Comparison of ENCODE assay signal across 12 mouse cellular contexts in the genomic region with DNA sequence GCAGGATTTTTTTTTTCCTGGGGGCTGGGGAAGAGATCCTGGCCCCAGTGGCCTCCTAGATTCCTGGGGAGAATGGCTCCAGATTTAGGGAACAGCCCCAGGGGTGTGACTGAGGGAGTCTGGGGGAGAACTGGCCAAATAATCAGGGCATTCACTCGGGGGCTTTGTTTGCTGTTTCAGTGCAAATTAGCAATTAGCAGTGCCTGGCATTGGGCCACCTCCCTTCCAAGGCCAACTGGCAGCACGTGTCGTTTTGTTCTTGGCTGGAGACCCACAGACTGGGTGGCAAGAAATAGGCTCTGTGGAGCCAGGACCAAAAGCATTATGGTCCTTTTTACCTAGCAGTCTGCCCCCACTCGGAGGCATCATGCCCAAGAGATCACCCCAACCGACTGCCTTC. TPM values are rescaled to one million over a fixed set of nuclear protein-coding genes. Genes with fewer than 3 reads are reported as not detected.
DNase-seq lines count a peak whose midpoint lies in the region; ATAC-seq and TF ChIP-seq lines count a peak whose summit lies in the region.
"Had no signal": no experiment of that assay in that cellular context is flagged by ENCODE, and none has a peak within 500 bp of the region (broad histone marks: within the 10 kb centered on the region; RNA-seq: fewer than 3 reads in every experiment).

No protein-coding gene starts in this region.

- no peak for TF ChIP-seq CTCF in lung, adult 2 months (IDR thresholded peaks at IDR 0.05; ENCODE audit: insufficient read depth, low read length)

- H3K27me3 ChIP-seq in forebrain, embryonic 16.5 days (replicated peaks; ENCODE audit: control insufficient read depth, insufficient read depth, low read length), result peaks cover 62% of the 10 kb centered on the region
- H3K27me3 ChIP-seq in heart, embryonic 11.5 days (ENCODE audit: control insufficient read depth, insufficient read depth, low read length), result no peaks in the 10 kb centered on the region
- H3K27me3 ChIP-seq in intestine, embryonic 16.5 days (replicated peaks; ENCODE audit: control insufficient read depth, insufficient read depth, low read length), result no peaks in the 10 kb centered on the region
- H3K27me3 ChIP-seq: liver, embryonic 15.5 days; stomach, embryonic 15.5 days had no signal

- no peak overlapping the region for H3K9ac ChIP-seq in forebrain, embryonic 16.5 days (replicated peaks; ENCODE audit: low read depth, low read length)
- no peak overlapping the region for H3K9ac ChIP-seq in heart, embryonic 11.5 days (ENCODE audit: low read depth, low read length)
- no peak overlapping the region for H3K9ac ChIP-seq in intestine, embryonic 16.5 days (ENCODE audit: low read depth, low read length)
- H3K9ac ChIP-seq: liver, embryonic 15.5 days; stomach, embryonic 15.5 days had no signal

- peak; percentile 92 for ATAC-seq in forebrain, embryonic 16.5 days
- no peak for ATAC-seq in heart, embryonic 11.5 days (replicated peaks; ENCODE audit: insufficient number of reproducible peaks, low FRiP score, low TSS enrichment)
- no peak for ATAC-seq in intestine, embryonic 16.5 days

- no peak overlapping the region for H3K4me3 ChIP-seq in lung, adult 2 months (replicated peaks; ENCODE audit: extremely low read depth, low read depth, low read length)
- no peak overlapping the region for H3K4me3 ChIP-seq in forebrain, embryonic 16.5 days (replicated peaks; ENCODE audit: low read length)
- H3K4me3 ChIP-seq in heart, embryonic 11.5 days (ENCODE audit: low read depth, low read length), result no peak overlapping the region
- no peak overlapping the region for H3K4me3 ChIP-seq in intestine, embryonic 16.5 days (ENCODE audit: low read length)
- H3K4me3 ChIP-seq: erythroblast, embryonic 14.5 days; liver, embryonic 15.5 days; stomach, embryonic 15.5 days had no signal

- 9% methylated on average over 5 of the region's 5 CpGs for WGBS in lung, adult 2 months
- WGBS in forebrain, embryonic 16.5 days, result 2% methylated on average over 5 of the region's 5 CpGs
- 18% methylated on average over 5 of the region's 5 CpGs for WGBS in heart, embryonic 11.5 days (ENCODE audit: insufficient replicate concordance)
- WGBS in intestine, embryonic 16.5 days, result 17% methylated on average over 5 of the region's 5 CpGs

- H3K27ac ChIP-seq in forebrain, embryonic 16.5 days (ENCODE audit: low read length), result 0 out of 2 replicates have a peak overlapping the region, but pooled peaks have one; percentile 17
- H3K27ac ChIP-seq in heart, embryonic 11.5 days (ENCODE audit: low read depth, low read length), result no peak overlapping the region
- H3K27ac ChIP-seq in intestine, embryonic 16.5 days (ENCODE audit: low read length), result no peak overlapping the region
- H3K27ac ChIP-seq: liver, embryonic 15.5 days; stomach, embryonic 15.5 days had no signal

- no peak overlapping the region for H3K4me2 ChIP-seq in forebrain, embryonic 16.5 days (ENCODE audit: low read length)
- no peak overlapping the region for H3K4me2 ChIP-seq in heart, embryonic 11.5 days
- no peak overlapping the region for H3K4me2 ChIP-seq in intestine, embryonic 16.5 days (ENCODE audit: low read depth, low read length)
- H3K4me2 ChIP-seq: liver, embryonic 15.5 days; stomach, embryonic 15.5 days had no signal

- no peaks in the 10 kb centered on the region for H3K4me1 ChIP-seq in lung, adult 2 months (ENCODE audit: control insufficient read depth, insufficient read depth, low read length)
- peaks cover 13% of the 10 kb centered on the region for H3K4me1 ChIP-seq in forebrain, embryonic 16.5 days (replicated peaks; ENCODE audit: control insufficient read depth, insufficient read depth, low read length)
- H3K4me1 ChIP-seq in heart, embryonic 11.5 days (ENCODE audit: control insufficient read depth, insufficient read depth, low read length), result no peaks in the 10 kb centered on the region
- no peaks in the 10 kb centered on the region for H3K4me1 ChIP-seq in intestine, embryonic 16.5 days (ENCODE audit: control insufficient read depth, insufficient read depth, low read length)
- H3K4me1 ChIP-seq: liver, embryonic 15.5 days; stomach, embryonic 15.5 days had no signal

- peak; percentile 12 for DNase-seq in lung, postnatal 10 days
- DNase-seq in lung, adult 2 months, result no peak
- peak; percentile 95 to 98 for DNase-seq in layer of hippocampus, postnatal 14 days (ENCODE audit: low spot score in 2 of 2)
- peak; percentile 32 for DNase-seq in ovary, postnatal 14 days (ENCODE audit: low spot score)
- DNase-seq in heart, postnatal 36 days, result no peak

- TF ChIP-seq POLR2A in lung, adult 2 months (IDR thresholded peaks at IDR 0.05; ENCODE audit: borderline replicate concordance, extremely low read depth, low read depth, low read length), result no peak

- no peaks in the 10 kb centered on the region for H3K36me3 ChIP-seq in forebrain, embryonic 16.5 days (ENCODE audit: control insufficient read depth, insufficient read depth)
- no peaks in the 10 kb centered on the region for H3K36me3 ChIP-seq in heart, embryonic 11.5 days (ENCODE audit: control insufficient read depth, insufficient read depth, low read length)
- H3K36me3 ChIP-seq in intestine, embryonic 16.5 days (ENCODE audit: control insufficient read depth, insufficient read depth, low read length), result no peaks in the 10 kb centered on the region
- H3K36me3 ChIP-seq: G1E; liver, embryonic 15.5 days; stomach, embryonic 15.5 days had no signal

- 0 out of 2 replicates have a peak, but pooled peaks cover 2% of the 10 kb centered on the region for H3K9me3 ChIP-seq in forebrain, embryonic 16.5 days (ENCODE audit: control insufficient read depth, low read length)
- no peaks in the 10 kb centered on the region for H3K9me3 ChIP-seq in heart, embryonic 11.5 days (replicated peaks; ENCODE audit: control insufficient read depth, low read length)
- no peaks in the 10 kb centered on the region for H3K9me3 ChIP-seq in intestine, embryonic 16.5 days (ENCODE audit: control insufficient read depth, low read length)
- H3K9me3 ChIP-seq: liver, embryonic 15.5 days; stomach, embryonic 15.5 days had no signal

- intact Hi-C loops in heart, postnatal 36 days (cut with DNase I), result no loop called here

RNA-seq across cellular contexts. Expression of gene Cytl1, which starts 33.7 kb away (rescaled TPM):
- polyA plus RNA-seq in lung, adult 2 months (2012; rRNA removed), result 36.3 and 50.8 TPM in 2 replicates
- polyA plus RNA-seq in forebrain, embryonic 16.5 days (2015; fragmentation: Nextera tagmentation; extraction: Ambion mirVana), result 1.4 TPM in 1 of 2 replicates, not detected in the other
- under 1 TPM in 1 of 2 experiments, not detected in 1; 0.92 TPM for total RNA-seq in layer of hippocampus, postnatal 14 days (2021)
- 1.8 and 2.3 TPM in 2 replicates for polyA plus RNA-seq in heart, embryonic 11.5 days (2014; fragmentation: Nextera tagmentation; extraction: Ambion mirVana)
- polyA plus RNA-seq in intestine, embryonic 16.5 days (2015; fragmentation: Nextera tagmentation; extraction: Ambion mirVana), result 0.59 and 0.60 TPM in 2 replicates
- 10 to 100 TPM; 24.7 to 30.9 TPM for total RNA-seq in heart, postnatal 36 days (2021)
- total RNA-seq: G1E had no signal
- polyA plus RNA-seq: erythroblast, embryonic 14.5 days; G1E had no signal

RNA-seq across cellular contexts. Expression of gene Stk32b, which starts 52.1 kb away (rescaled TPM):
- 0.03 and 0.07 TPM in 2 replicates for polyA plus RNA-seq in lung, adult 2 months (2012; rRNA removed)
- 19.2 and 23.6 TPM in 2 replicates for polyA plus RNA-seq in forebrain, embryonic 16.5 days (2015; fragmentation: Nextera tagmentation; extraction: Ambion mirVana)
- total RNA-seq in layer of hippocampus, postnatal 14 days (2021), result 1 to 10 TPM; 7.5 to 8.1 TPM
- 0.58 and 0.90 TPM in 2 replicates for polyA plus RNA-seq in heart, embryonic 11.5 days (2014; fragmentation: Nextera tagmentation; extraction: Ambion mirVana)
- 0.24 and 0.37 TPM in 2 replicates for polyA plus RNA-seq in intestine, embryonic 16.5 days (2015; fragmentation: Nextera tagmentation; extraction: Ambion mirVana)
- under 1 TPM; 0.19 to 0.35 TPM for total RNA-seq in heart, postnatal 36 days (2021)
- polyA plus RNA-seq: G1E had no signal

RNA-seq across cellular contexts. Expression of gene Msx1, which starts 55.4 kb away (rescaled TPM):
- 5.9 and 6.0 TPM in 2 replicates for polyA plus RNA-seq in lung, adult 2 months (2012; rRNA removed)
- 11.4 and 16.8 TPM in 2 replicates for polyA plus RNA-seq in forebrain, embryonic 16.5 days (2015; fragmentation: Nextera tagmentation; extraction: Ambion mirVana)
- total RNA-seq in layer of hippocampus, postnatal 14 days (2021), result 10 to 100 TPM in 1 of 2 experiments, 1 to 10 TPM in 1; 7.0 to 16.7 TPM
- 18.3 and 18.6 TPM in 2 replicates for polyA plus RNA-seq in heart, embryonic 11.5 days (2014; fragmentation: Nextera tagmentation; extraction: Ambion mirVana)
- polyA plus RNA-seq in intestine, embryonic 16.5 days (2015; fragmentation: Nextera tagmentation; extraction: Ambion mirVana), result 2.1 and 2.4 TPM in 2 replicates
- total RNA-seq in heart, postnatal 36 days (2021), result 1 to 10 TPM; 3.7 to 4.3 TPM
- total RNA-seq: G1E had no signal
- polyA plus RNA-seq: erythroblast, embryonic 14.5 days; G1E had no signal

Comparison
In these comparisons a context has a peak if more than half of its experiments do, and no peak if none do; other contexts are left out.
1. DNase-seq: peak in lung, postnatal 10 days (single experiment), layer of hippocampus, postnatal 14 days (2 of 2) and ovary, postnatal 14 days (single experiment); none in lung, adult 2 months (single experiment) and heart, postnatal 36 days (0 of 2).
2. RNA of gene Cytl1, which starts 33.7 kb away (polyA plus RNA-seq): 36.3 to 50.8 TPM in lung, adult 2 months; 1.8 to 2.3 TPM in heart, embryonic 11.5 days, 0.59 to 0.60 TPM in intestine, embryonic 16.5 days and 1.4 TPM in forebrain, embryonic 16.5 days; every median in the first group is over 10 times any median in the second.
3. RNA of gene Stk32b, which starts 52.1 kb away (polyA plus RNA-seq): 19.2 to 23.6 TPM in forebrain, embryonic 16.5 days; 0.58 to 0.90 TPM in heart, embryonic 11.5 days, 0.24 to 0.37 TPM in intestine, embryonic 16.5 days and 0.03 to 0.07 TPM in lung, adult 2 months; every median in the first group is over 10 times any median in the second.